Mouse (Mus musculus): Measurements from ENCODE around the gene Gm49027. TPM values are rescaled to one million over a fixed set of nuclear protein-coding genes. Genes with fewer than 3 reads are reported as not detected.

The Gm49027 gene
- total RNA-seq, 2 experiments from 2014 or later = not detected

- peak; percentile 72 to 78 for DNase-seq
- intact Hi-C loops (cut with DNase I) = no loop called here
These were observed 17.2 kb downstream of the Gm49027 start for GRCm38 (mm10) chr5:123507936-123508723.

GRCm38 (mm10) chr5:123501973-123502372 is 23.3 kb downstream of the Gm49027 start:
- intact Hi-C loops (cut with DNase I) = no loop called here
- no peak for DNase-seq

- DNase-seq = no peak
- intact Hi-C loops (cut with DNase I) = loop anchor here (1.0 kb wide), 2 partner anchors 55 to 122 kb away; no protein-coding TSS in a partner anchor
These were observed 25.6 kb downstream of the Gm49027 start for GRCm38 (mm10) chr5:123499717-123500116.

GRCm38 (mm10) chr5:123489935-123490334 is 35.4 kb downstream of the Gm49027 start:
- intact Hi-C loops (cut with DNase I) = no loop called here

GRCm38 (mm10) chr5:123489112-123489785 is 36.0 kb downstream of the Gm49027 start, which contains the start of the genes Lrrc43 and Il31:
TSS of gene Lrrc43 (plus strand) at chr5:123489305.
TSS of gene Il31 (minus strand) at chr5:123489489.
- intact Hi-C loops (cut with DNase I) = no loop called here

More at GRCm38 (mm10) chr5:123489935-123490334, 35.4 kb downstream of the Gm49027 start:
- DNase-seq = peak; percentile 47 to 52

GRCm38 (mm10) chr5:123487659-123488395 is 37.5 kb downstream of the Gm49027 start:
- intact Hi-C loops (cut with DNase I) = no loop called here
- DNase-seq = no peak

More at GRCm38 (mm10) chr5:123489112-123489785, 36.0 kb downstream of the Gm49027 start, which contains the start of the genes Lrrc43 and Il31:
- no peak for DNase-seq

- no peak for DNase-seq
- intact Hi-C loops (cut with DNase I) = no loop called here
These were observed 51.5 kb downstream of the Gm49027 start for GRCm38 (mm10) chr5:123473817-123474216.

- no peak for DNase-seq
These were observed 54.4 kb downstream of the Gm49027 start for GRCm38 (mm10) chr5:123470784-123471400.

GRCm38 (mm10) chr5:123464638-123465037 is 60.6 kb downstream of the Gm49027 start:
- intact Hi-C loops (cut with DNase I) = no loop called here
- no peak for DNase-seq

More at GRCm38 (mm10) chr5:123470784-123471400, 54.4 kb downstream of the Gm49027 start:
- intact Hi-C loops (cut with DNase I) = no loop called here

Small RNA genes within 50 kb of the gene (microRNA-seq; reads per million reads assigned to microRNA genes)
- gene Mir7647 (ENCODE audit: borderline number of aligned reads in 2 of 2) = 3.4 to 4.3 reads per million in 2 experiments

Other genes with a start within 250 kb of the Gm49027 start
- gene Bcl7a, start 181.7 kb downstream of the Gm49027 start, total RNA-seq (2021) = 10 to 100 TPM in 1 of 2 experiments, 1 to 10 TPM in 1; 7.1 to 12.3 TPM
- 10 to 100 TPM; 30.4 to 31.8 TPM for gene Mlxip, start 130.7 kb downstream of the Gm49027 start, total RNA-seq (2021)
- not detected for gene Lrrc43, start 36.2 kb downstream of the Gm49027 start, total RNA-seq (2021)
- gene Il31, start 36.0 kb downstream of the Gm49027 start, total RNA-seq (2021) = not detected
- gene B3gnt4, start 15.0 kb downstream of the Gm49027 start, total RNA-seq (2021) = not detected
- gene Diablo, start 1.3 kb downstream of the Gm49027 start, total RNA-seq (2021) = 10 to 100 TPM; 63.0 to 67.5 TPM
- gene Vps33a, start 47.5 kb upstream of the Gm49027 start, total RNA-seq (2021) = 10 to 100 TPM; 31.1 to 44.9 TPM
- 100 to 1,000 TPM; 164 to 217 TPM for gene Clip1, start 159.1 kb upstream of the Gm49027 start, total RNA-seq (2021)
- gene Zcchc8, start 195.6 kb upstream of the Gm49027 start, total RNA-seq (2021) = 10 to 100 TPM; 22.6 to 25.0 TPM
- 10 to 100 TPM; 45.1 to 48.1 TPM for gene Rsrc2, start 223.9 kb upstream of the Gm49027 start, total RNA-seq (2021)
- gene Kntc1, start 224.2 kb upstream of the Gm49027 start, total RNA-seq (2021) = under 1 TPM; 0.19 to 0.78 TPM